Comparison of ENCODE assay signal across 7 mouse cellular contexts in genomic region chr14:17172330-17173110, GRCm38 (mm10).
DNase-seq lines count a peak whose midpoint lies in the region; ATAC-seq and TF ChIP-seq lines count a peak whose summit lies in the region.

No protein-coding gene starts in this region.

- no peaks in the 10 kb centered on the region for H3K36me3 ChIP-seq in intestine, embryonic 15.5 days
- no peaks in the 10 kb centered on the region for H3K36me3 ChIP-seq in limb, embryonic 14.5 days (ENCODE audit: control insufficient read depth, insufficient read depth, low read length)
- no peaks in the 10 kb centered on the region for H3K36me3 ChIP-seq in midbrain, embryonic 13.5 days
- H3K36me3 ChIP-seq in stomach, embryonic 16.5 days (ENCODE audit: control insufficient read depth, insufficient read depth, low read length), result no peaks in the 10 kb centered on the region

- peak overlapping the region; percentile 44 for H3K4me3 ChIP-seq in intestine, embryonic 15.5 days (replicated peaks)
- H3K4me3 ChIP-seq in limb, embryonic 14.5 days (replicated peaks; ENCODE audit: low read length), result peak overlapping the region; percentile 44
- H3K4me3 ChIP-seq in midbrain, embryonic 13.5 days (replicated peaks), result peak overlapping the region; percentile 51
- H3K4me3 ChIP-seq in stomach, embryonic 16.5 days (replicated peaks; ENCODE audit: low read length), result peak overlapping the region; percentile 63

- peak overlapping the region; percentile 88 for H3K4me2 ChIP-seq in intestine, embryonic 15.5 days (replicated peaks)
- H3K4me2 ChIP-seq in limb, embryonic 14.5 days (replicated peaks; ENCODE audit: low read depth, low read length, severe bottlenecking), result peak overlapping the region; percentile 88
- H3K4me2 ChIP-seq in midbrain, embryonic 13.5 days (replicated peaks), result peak overlapping the region; percentile 82
- H3K4me2 ChIP-seq in stomach, embryonic 16.5 days (ENCODE audit: low read depth, low read length), result peak overlapping the region; percentile 92

- peaks cover 33% of the 10 kb centered on the region for H3K27me3 ChIP-seq in intestine, embryonic 15.5 days (replicated peaks)
- 0 out of 2 replicates have a peak, but pooled peaks cover 16% of the 10 kb centered on the region for H3K27me3 ChIP-seq in limb, embryonic 14.5 days (ENCODE audit: control insufficient read depth, insufficient read depth, low read length)
- H3K27me3 ChIP-seq in midbrain, embryonic 13.5 days, result peaks cover 9% of the 10 kb centered on the region; the same call in 1 of the 2 replicates
- H3K27me3 ChIP-seq in stomach, embryonic 16.5 days (ENCODE audit: control insufficient read depth, insufficient read depth, low read length), result 0 out of 2 replicates have a peak, but pooled peaks cover 7% of the 10 kb centered on the region

- WGBS in intestine, embryonic 15.5 days, result 2% methylated on average over 35 of the region's 35 CpGs
- 3% methylated on average over 34 of the region's 35 CpGs for WGBS in limb, embryonic 14.5 days
- WGBS in midbrain, embryonic 13.5 days, result 2% methylated on average over 35 of the region's 35 CpGs
- WGBS in stomach, embryonic 16.5 days, result 2% methylated on average over 35 of the region's 35 CpGs

- H3K27ac ChIP-seq in intestine, embryonic 15.5 days, result no peak overlapping the region
- H3K27ac ChIP-seq in limb, embryonic 14.5 days (replicated peaks; ENCODE audit: low read depth, low read length), result no peak overlapping the region
- H3K27ac ChIP-seq in midbrain, embryonic 13.5 days, result no peak overlapping the region
- no peak overlapping the region for H3K27ac ChIP-seq in stomach, embryonic 16.5 days (ENCODE audit: low read length)

- H3K4me1 ChIP-seq in intestine, embryonic 15.5 days (replicated peaks), result peaks cover 6% of the 10 kb centered on the region; the same call in 1 of the 2 replicates
- H3K4me1 ChIP-seq in limb, embryonic 14.5 days (ENCODE audit: control insufficient read depth, insufficient read depth, low read length), result peaks cover 2% of the 10 kb centered on the region
- peaks cover 13% of the 10 kb centered on the region; the same call in 1 of the 2 replicates for H3K4me1 ChIP-seq in midbrain, embryonic 13.5 days (replicated peaks)
- H3K4me1 ChIP-seq in stomach, embryonic 16.5 days (ENCODE audit: control insufficient read depth, insufficient read depth, low read length), result 0 out of 2 replicates have a peak, but pooled peaks cover 6% of the 10 kb centered on the region

- H3K9me3 ChIP-seq in intestine, embryonic 15.5 days, result no peaks in the 10 kb centered on the region
- no peaks in the 10 kb centered on the region for H3K9me3 ChIP-seq in limb, embryonic 14.5 days (ENCODE audit: control insufficient read depth, low read length)
- H3K9me3 ChIP-seq in midbrain, embryonic 13.5 days, result no peaks in the 10 kb centered on the region
- no peaks in the 10 kb centered on the region for H3K9me3 ChIP-seq in stomach, embryonic 16.5 days (replicated peaks; ENCODE audit: control insufficient read depth, low read length)

- H3K9ac ChIP-seq in intestine, embryonic 15.5 days, result peak overlapping the region; percentile 26; the same call in 1 of the 2 replicates
- peak overlapping the region; percentile 51; the same call in 1 of the 2 replicates for H3K9ac ChIP-seq in limb, embryonic 14.5 days (ENCODE audit: low read depth, low read length, severe bottlenecking)
- H3K9ac ChIP-seq in midbrain, embryonic 13.5 days (replicated peaks), result peak overlapping the region; percentile 64
- peak overlapping the region; percentile 70 for H3K9ac ChIP-seq in stomach, embryonic 16.5 days (ENCODE audit: low read length)

- ATAC-seq in intestine, embryonic 15.5 days, result peak; percentile 97
- ATAC-seq in limb, embryonic 14.5 days (ENCODE audit: low FRiP score, low read depth), result peak; percentile 90
- peak; percentile 98 for ATAC-seq in midbrain, embryonic 13.5 days
- ATAC-seq in stomach, embryonic 16.5 days (ENCODE audit: insufficient read depth, low FRiP score), result peak; percentile 93

- DNase-seq in adrenal gland, postnatal 25 days, result peak; percentile 77
- DNase-seq in embryo, embryonic 11 days, result peak; percentile 85
- peak; percentile 46 for DNase-seq in gastrocnemius, postnatal 25 days
- peak; percentile 48 for DNase-seq in limb, embryonic 14.5 days (ENCODE audit: low spot score)

- no peak for TF ChIP-seq POLR2A in limb, embryonic 14.5 days (IDR thresholded peaks at IDR 0.05; ENCODE audit: borderline replicate concordance, extremely low read depth, insufficient read depth, insufficient read length)
